Mouse (Mus musculus) liver, postnatal 0 days (tissue): Measurements from ENCODE around the gene Gm20388.

Experiments used
- CTCF ChIP-seq: sonication (generic); IDR thresholded peaks from 2 replicates; pipeline ENCODE4 v1.5.1; 2016; ENCODE audit warnings: antibody characterized with exemption, low read depth
- EP300 ChIP-seq: IDR thresholded peaks from 2 replicates; pipeline ENCODE4 v1.6.1; 2016; ENCODE audit warnings: antibody characterized with exemption, low read depth, mild to moderate bottlenecking

DNA sequence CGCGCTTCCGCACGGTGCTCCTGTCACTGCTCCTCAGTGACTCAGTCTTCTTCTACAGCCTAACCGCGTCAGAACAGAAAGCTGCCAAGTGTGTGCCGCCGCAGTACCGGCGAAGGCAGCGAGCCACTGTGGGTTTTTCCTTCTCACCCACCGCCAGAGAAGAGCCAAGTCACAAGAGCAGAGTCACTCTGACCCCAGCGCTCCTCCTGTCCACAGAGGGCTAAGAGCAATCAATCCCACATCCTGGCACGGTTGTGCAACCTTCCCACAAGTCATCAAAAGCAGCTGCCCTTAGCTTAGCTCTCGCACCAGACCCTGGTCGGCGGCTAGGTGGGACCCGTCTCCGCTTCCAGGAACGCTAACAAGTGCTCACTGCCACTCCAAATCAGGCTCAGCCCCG, 1659.7 kb downstream of the Gm20388 start:
- TF ChIP-seq CTCF = no peak
- no peak for TF ChIP-seq EP300
